Mouse (Mus musculus) left cerebral cortex, adult 9 months (tissue): ENCODE measurements around the gene Spon1.

ENCODE experiments used
- DNase-seq, 2 experiments: peaks; one replicate each; pipeline ENCODE4 v3.0.0; 2022; ENCODE audit warnings: low spot score in 2 of 2

Spon1 gene

DNA sequence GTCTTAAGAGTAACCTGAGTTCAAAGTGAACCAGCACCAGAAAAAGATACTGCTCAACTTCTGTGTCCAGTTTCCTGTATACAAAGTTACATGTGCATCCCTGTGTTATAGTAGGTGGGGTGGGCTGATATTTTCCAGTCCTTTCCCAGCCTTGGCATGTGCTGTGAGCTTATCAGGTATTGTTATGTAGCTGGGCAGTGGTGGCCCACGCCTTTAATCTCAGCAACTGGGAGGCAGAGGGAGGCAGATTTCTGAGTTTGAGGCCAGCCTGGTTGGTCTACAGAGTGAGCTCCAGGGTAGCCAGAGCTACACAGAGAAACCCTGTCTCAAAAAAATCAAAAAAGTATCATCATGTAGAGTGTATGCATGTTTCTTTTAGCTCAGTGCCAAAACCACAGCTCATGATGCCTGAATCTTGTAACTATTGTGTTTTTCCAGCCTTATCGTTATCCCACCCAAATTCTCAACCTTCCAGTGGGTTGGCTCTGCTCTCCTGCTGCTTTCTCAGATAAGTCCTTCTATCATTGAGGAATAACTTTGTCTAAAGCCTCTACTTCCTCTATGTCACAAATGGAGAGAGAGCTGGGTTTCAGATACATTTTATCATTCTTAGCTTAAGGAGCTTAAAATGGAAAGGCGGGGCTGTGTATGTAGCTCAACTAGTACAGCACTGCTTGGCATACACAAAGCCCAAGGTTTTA lies 137.5 kb downstream of the Spon1 start:
- no peak for DNase-seq

DNA sequence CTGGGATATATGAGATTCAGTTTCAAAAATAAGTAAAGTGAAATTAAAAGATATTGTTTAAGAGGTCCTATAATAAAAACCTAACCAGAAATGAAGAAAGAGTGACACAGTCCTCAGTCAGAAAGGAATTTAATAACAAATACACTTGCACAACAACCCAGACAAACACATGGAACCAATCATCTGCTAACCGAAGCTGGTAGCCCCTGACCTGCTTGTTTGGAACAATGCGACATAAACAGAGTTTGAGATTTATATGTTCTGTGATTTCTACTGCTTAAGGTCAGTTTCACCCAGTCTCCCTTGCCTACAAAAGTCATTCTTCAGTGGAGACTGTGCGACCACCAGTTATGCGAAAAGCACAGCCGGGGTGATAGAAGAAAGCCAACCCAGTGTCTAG lies 138.1 kb downstream of the Spon1 start:
- no peak for DNase-seq

DNA sequence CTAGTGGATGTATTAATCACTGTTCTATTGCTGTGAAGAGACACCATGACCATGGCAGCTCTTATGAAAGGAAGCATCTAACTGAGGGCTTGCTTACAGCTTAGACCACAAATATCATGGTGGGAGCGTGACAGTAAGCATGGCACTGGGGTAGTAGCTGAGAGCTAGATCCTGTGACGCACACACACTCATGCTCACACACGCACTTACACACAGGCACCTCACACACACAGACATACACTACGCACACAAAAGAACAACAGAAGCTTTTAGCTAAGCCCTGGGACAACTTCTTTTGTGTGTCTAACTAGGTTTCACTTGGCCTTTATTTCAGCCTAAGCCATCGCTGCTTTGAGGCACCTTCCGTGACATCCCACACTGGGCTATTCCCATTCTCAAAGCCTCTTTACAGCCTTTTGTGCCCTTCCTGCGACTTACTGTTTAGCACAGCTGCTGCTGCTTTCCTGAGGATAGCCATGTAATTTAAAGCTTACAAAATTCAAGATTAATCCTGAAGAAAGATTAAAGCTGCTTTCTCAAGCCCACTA lies 138.6 kb downstream of the Spon1 start:
- no peak for DNase-seq

DNA sequence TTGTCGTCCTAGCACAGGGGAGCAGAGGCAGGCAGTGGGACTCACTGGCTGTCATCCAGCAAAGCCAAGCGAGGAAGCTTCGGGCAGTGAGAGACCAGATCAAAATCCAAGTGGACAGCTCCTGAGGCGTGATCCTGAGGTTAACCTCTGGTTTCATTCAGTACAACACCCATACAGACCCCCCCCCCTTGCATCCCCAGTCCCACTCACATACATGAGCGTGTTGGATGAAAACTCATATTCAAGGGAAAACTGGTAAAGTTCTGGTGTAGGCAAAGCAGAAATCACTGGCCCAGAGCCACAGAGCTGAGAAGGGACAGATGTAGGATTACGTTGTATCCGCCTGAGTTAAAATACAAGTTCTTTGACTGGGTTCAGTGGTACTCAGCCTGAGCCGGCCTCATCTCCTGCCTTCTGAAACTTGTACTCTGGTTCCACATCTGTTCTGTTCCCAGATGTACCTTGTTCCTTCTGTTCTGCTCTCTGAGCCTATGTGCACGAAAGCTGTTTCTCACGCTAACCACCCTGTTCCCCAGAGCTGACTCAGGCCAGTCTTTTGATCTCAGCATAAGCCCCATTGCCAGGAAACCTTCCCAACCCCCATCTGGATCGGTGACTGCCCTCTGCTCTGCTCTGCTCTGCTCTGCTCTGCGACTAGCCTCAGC lies 143.5 kb downstream of the Spon1 start:
- DNase-seq, result no peak

DNA sequence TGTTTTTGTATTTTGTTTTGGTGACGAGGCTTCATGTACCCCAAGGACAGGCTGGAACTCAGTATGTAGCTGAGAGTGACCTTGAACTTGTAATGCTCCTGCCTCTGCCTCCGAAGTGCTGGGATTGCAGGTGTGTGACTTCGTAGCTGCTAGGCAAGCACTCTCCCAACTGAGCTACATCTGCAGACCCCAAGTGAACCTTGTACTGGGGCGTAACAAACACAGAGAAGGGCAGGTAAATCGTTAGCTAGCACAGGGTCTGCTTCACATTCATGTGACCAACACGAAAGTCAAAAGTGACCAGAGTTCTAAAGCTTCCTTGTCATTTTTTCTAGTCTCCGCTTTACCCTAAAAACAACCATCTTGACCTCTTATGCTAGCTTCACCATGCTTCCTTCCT lies 145.1 kb downstream of the Spon1 start:
- DNase-seq, result no peak

DNA sequence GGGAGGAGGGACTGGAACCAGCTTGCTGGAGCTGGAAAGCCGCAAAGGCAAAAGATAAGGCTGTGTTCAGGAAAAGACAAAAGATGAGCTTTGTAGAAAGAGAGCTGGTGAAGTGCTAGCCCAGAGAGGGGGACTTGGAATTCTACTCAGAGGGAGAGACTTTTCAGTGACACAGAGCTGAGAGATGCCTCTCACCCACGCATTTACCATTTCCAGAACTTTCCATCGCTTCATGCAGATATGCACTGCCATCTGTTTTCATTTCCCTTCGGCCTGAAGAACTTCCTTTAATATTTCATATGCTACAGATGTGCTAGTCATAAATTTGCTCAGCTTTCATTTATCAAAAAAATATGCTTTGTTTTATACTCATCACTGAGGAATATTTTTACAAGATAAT lies 150.1 kb downstream of the Spon1 start:
- DNase-seq, result peak in 1 of 2 experiments; percentile 18

DNA sequence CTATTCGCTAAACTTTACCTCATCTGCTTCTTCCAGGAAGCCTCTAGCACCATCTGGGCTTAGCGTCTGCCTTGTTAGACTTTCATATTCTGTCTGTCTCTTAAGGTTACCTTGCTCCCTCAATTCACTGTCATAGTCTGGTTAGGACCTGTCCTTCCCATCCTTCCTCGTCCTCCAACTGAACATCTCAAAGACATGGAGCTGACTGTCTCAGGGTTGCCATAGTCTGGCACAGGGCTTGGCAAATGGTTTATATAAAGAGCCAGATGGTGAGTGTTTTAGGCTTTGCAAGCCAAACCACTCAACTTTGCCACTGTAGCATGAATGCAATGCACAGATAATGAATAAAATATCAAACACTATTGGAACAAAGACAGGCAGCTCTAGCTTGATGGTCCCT lies 153.1 kb downstream of the Spon1 start:
- peak in 1 of 2 experiments; percentile 32 for DNase-seq

DNA sequence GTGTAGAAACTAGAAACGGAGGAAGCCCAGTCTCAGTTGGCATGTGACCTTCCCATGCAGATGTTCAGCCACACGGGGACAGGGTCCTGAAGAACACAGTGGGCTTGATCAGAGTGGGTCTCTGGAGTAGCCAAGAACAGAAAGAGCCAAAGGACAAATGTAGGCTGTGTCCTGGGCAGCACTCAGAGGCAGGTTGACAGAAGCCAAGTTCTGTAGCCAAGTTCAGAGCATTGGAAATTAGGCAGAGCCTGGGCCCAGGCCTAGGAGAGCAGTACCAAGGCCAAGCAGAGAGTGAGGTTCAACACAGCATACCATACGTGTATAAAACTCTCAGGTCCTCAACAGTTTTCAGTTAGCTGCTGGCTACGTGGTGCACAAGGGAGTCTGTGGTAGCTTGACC lies 153.7 kb downstream of the Spon1 start:
- DNase-seq, result no peak

DNA sequence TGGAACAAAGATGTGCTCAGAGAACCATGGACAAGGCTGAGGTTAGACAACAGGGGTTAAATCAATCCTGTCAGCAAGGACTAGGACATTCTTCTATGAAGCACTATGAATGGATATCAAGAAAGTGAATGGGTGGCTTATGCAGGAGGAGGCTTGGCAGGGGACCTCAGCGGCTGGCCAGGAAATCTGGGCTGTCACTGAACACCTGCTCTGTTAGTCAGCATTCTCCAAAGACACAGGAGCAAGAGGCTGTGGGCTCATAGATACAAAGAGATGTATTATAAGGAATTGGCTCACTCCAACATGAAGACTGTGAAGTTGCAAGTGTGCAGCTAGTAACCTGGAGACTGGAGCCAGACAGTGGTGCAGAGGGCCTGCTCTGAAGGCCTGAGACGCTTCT lies 154.3 kb downstream of the Spon1 start:
- DNase-seq, result peak in 1 of 2 experiments; percentile 63

DNA sequence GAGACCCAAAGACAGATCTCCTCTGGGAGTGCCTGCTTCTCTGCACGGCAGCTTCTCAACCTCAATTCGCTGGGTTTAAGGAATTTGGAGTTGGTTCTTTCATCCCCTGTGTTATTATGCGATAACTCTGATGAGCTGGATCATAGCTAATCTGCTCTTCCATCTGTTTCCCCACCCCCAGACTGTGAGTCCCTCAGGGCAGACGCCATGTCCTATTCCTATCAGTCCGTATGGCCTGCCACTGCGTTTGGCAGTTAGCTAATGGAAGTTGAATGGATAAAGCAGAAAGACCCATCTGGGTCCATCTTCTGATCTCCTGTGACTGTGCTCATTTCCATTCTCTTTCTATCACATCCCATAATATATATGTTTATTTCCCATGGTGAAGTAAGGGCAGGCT lies 158.8 kb downstream of the Spon1 start:
- no peak for DNase-seq

DNA sequence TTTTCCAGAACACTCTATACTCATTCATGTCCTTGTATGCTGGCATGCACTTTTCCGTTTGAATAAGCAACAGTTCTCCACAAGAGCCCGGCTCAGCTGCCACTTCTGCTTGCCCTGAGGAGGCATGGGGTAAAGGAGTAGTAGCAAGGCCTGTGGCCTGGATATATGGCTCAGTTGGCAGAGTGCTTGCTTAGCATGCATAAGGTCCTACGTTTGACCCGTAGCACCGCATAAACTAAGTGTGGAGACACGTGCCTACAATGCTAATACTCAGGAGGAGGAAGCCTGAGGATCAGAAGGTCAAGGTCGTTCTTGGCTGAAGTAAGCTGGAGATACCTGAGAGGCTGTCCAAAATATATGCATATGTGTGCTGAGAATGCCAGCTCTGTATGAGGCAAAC lies 185.1 kb downstream of the Spon1 start:
- no peak for DNase-seq

DNA sequence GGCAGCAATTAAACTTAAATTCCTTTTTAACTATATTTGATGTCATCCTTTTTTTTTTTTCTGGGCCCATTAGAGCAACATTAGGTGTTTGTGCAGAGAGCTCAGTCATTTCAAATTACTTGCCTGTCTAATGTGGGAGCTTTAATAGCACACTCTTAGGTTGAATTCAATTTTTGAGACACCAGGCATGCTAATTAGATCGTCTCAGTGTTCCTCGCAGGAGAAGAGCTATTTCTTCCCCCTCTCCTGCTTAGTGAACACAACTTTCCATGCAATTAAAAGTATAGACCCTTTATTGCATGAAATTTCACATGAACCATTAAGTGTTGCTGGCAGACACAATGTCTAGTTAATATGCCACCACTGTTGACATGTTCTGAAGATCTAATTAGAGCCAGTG lies 189.6 kb downstream of the Spon1 start:
- DNase-seq, result peak in 1 of 2 experiments; percentile 11

DNA sequence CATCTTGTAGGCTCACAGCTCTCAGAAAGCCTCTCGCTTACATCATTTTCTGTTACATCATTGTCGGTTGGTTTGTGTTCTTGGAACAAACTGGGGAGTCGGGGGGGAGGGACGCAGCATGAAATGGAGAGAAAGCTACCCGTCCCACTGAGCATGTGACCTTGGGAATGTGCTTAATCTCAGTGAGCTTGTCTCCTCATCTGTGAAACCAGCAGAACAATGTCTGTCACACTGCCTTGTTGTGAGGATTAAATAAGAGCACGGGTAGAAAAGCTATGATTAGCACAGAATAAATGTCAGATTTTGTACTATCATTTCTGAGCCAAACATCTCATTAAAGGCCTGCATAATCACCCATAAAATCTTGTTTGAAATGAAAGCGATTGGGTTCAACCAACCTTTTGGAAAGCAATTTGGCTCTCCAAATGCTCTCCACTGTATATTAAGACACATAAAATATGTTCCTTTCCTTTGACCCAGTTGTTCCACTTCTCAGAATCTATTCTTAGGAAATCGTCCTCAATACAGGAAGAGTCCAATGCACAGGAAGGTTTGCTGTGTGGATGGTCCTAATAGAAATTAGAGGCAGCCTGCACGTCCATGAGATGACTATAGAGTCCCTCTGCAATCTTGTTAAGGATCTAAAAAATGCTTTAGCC lies 195.2 kb downstream of the Spon1 start:
- DNase-seq, result no peak

DNA sequence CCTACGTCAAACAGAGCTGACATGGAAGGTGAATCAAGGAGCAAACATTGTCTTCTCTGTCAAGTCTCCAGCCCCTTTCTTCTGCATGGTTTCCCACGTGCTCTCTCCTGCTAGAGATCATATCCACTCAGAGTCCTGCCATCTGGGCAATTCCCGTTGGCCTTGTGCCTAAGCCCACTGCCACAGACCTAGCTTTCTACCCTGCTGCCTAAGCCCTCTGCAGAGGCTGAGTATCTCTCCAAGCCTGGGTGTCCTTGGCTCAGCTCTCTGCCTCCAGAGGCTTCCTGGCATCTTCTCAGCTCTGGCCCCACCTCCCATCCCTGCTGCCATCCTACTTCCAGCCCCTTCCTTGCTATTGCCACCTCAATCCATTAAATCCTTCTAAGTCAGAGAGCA lies 195.7 kb downstream of the Spon1 start:
- DNase-seq, result peak in 1 of 2 experiments; percentile 18

DNA sequence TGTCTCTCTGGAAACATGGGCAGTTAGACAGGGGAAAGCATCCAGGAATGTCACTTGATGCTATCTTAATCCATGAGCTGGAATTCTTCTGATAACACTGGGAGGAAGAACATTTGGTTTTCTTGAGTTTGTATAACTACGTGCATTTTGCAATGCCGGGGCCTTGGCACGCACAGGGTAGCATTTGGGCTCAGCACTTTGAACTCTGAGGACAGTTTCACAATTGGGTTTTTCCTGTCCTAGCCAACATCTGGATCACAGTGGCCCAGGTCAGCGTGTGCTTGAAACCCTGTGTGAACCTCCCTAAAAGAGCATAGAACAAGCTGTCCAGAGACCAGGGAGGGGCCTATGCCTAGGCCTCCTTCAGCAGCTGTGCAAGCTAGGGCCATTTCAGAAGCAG lies 196.3 kb downstream of the Spon1 start:
- DNase-seq, result no peak

DNA sequence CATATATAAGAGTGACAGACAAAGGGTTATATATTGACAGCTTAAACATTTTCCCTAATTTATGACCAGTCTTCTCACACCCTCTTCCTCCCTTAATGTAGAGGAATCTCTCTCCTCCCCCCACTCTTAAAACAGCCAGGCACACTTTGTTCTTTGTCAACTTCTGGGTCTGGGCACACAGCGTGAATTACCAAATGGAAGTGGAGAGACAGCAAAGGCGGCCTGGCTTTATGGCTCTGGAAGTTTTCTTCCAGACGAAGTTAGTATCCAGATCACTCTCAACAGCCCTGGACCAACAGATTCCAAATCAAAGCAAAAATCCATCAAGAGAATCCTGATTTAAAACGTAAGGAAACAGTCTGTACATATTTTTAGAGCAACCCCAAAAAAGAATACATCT lies 198.0 kb downstream of the Spon1 start:
- no peak for DNase-seq

DNA sequence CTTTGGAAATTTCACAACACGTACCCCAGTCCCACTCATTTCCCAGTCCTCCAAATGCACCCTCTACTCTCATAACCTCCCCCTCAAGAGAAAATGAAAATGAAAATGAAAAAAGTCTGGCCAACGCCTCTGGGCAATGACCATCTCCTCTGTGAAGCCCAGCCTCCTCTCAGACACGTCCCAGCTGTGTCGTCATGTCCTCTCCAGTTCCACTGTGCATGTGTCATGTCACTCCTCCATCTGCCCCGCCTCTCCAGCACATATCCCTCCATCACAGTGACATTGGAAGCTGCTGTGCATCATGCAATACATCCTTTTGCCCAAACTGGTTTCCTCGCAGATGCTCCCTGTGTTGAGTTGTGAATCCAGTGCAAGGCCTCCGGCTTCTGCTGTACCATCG lies 199.8 kb downstream of the Spon1 start:
- no peak for DNase-seq

DNA sequence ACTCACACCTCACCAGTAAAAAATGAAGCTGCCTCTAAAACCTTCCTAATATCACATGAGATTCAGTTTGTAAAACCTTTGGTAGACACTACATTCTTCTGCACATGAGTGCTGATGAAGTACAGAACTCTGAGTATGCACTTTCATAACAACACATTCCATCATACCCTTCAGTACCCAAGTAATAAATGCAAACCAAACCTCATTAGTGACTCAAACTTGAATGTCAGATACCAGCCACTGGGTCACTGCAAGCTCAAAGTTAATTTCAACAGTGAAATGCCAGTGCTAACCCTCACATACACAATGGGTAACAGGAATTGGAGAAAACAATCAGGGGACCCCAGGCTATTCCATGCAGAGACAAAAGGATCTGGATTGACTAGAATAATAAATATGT lies 203.4 kb downstream of the Spon1 start:
- DNase-seq, result no peak

DNA sequence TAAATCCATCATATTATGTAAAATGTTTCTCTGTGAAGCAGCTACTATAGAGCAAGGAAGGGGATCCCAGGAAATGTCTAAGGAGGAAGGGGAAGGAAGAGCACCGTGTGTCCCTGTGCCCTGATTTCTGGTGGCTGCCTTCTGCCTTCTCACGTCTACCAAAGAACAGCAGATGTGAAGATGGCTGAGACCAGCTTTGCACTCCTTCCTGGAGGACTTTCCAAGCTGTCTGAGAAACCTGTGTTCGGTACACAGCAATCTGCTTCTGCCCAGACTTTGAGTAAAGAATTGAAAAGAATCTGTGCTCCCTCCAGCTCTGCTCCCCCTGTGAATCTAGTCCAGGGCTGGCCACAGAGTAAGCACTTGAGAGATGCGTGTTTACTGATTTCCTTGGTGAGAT lies 206.7 kb downstream of the Spon1 start:
- no peak for DNase-seq

DNA sequence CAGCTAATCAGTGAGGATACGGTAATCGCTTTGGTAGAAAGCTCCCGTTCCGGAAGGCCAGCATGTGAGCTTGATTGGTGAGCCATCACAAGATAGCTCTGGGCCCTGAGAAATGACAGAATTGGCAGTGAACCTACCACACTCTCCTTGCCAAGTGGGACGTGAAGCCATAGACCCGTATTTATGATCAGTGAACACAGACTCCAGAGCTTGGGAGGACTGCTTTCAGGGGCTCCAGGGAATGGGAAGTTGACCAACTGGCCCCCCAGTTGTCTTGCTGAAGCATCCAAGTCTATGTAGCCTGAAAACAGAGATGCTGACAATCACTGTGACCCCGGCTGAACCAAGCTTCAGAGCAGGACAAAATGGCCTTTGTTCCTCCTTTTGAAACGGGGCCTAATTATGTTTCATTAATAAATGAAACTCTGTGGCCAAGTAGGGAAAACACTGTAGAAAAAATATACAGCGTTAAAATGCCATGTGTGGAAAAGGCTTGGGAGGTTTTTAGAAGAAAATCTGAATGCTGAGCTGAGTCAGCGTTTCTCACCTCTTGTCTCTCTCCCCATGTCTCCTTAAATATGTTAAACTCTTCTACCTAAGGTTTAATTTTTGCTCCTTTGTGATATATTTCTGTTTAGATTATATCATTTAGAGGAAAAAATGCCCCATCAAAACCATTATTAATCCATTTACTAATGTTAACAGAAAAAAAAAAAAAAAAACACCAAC lies 220.8 kb downstream of the Spon1 start:
- DNase-seq, result no peak

DNA sequence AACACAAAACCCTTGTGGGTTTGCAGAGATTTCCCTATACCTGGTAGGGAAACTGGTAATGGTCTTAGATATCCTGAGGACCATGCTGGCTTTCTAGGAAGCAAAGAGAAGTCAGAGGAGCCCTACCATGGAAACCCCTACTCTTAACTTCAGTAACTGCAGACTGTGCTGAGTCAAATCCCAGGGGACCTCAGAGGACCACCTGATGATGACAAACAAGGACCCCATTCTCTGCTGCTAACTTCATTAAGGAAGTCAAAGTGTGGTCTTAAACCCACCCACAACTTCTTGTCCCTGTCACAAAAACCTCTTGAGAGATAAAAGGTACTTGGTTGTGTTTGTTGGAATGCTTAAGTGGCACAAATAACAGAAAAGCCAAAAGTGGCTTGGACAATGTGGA lies 222.4 kb downstream of the Spon1 start:
- DNase-seq, result no peak

DNA sequence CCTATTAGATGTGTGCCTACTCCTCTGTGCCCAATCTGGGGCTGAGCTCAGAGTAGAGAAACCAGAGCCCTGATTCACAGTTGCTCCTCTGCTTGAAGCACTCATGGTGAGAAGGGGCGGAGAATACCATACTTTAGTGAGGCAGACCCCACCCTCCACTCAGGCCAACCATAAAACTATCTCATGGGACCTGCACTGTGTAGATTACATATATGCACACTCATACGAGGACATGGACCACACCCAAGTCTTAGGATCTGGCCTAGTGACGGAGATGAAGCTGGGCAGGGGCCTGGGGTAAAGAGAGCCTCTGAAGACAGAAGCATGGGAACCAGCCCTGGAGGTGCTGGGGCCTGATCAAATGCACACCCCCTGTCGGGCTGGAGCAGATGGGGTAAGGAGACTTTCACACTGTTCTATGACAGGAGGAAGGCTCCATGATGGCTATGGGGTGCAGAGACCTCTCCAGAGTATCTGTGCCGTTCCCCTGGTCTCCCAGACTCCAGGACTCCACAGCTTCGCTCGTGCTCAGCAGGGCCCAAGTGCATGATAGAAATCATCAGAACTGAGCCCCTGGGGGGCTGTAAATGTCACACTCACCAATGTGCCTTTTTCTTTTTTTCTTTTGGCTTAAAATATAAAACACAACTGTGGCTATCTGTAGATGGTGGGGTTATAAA lies 232.0 kb downstream of the Spon1 start:
- DNase-seq, result no peak
